Mouse (Mus musculus) monocyte, adult 2 months (primary cell): ENCODE measurements around the gene Nudt4.
A peak's percentile ranks its signal among the peaks of the same experiment; 100 is the strongest.
"Not testable (repeated sequence)": the region's sequence is repeated elsewhere in the genome, so short reads cannot be mapped to it uniquely, and the experiment has no call there.

Source experiments
- DNase-seq, 2 experiments: peaks; one replicate each; pipeline ENCODE4 v3.0.0; 2022; ENCODE audit warnings: low spot score in 2 of 2, low read depth in 1 of 2

Gene Nudt4

DNA sequence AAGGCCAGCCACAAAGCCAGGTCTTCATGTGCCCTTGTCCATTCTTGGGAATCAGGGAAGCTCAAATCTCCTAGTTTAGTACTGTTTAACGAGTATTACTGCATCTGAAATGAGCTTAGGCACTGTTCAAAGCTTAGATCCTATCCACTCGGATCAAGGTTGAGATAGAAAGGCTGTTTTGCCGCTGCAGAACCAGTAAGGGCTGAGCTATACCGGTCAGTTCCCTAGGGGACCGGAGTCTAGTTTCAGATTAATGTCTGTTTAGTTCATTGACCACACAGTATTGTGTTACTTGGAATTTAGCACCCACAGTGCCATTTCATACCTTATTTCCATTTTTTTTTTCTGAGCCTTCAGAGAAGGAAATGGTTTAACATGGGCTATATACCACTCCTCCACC, 3.6 kb upstream of the Nudt4 start:
- DNase-seq = no peak

- no peak for DNase-seq
Observed at GRCm38 (mm10) chr10:95566786-95567185, 2.8 kb upstream of the Nudt4 start.

DNA sequence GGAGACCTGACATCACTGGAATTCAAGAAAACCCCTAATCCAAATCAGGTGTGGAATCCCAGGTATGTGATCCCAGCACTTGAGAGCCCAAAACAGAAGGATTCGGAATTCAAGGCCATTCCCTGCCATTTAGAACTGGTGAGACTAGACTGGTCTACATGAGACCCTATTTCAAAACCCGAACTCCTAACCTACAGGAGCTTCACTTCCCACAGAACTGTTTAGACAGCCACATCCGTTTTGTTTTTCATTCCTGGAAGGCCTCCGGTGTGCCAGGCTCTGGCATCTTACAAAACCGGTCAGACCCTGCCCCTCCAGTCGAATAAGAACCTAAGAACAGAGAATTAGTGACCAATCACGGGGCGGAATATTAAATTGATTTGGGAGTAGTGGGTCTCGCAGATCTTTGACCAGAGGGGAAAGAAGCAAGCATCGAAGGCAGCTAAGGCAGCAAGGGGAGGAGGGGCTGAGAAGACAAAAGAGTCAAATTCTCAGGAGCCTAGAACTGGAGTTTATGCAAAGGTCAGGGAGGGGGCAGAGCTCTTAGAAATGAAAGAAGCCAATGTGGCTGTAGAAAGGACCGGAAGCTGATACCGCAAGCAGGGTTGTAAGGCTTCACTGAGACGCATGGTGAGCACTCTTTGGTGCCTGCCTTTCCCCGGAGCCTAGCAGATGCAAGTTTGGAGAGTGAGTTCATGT, 1.4 kb upstream of the Nudt4 start:
- DNase-seq = no peak

GRCm38 (mm10) chr10:95562859-95563841, 796 bp downstream of the Nudt4 start:
- DNase-seq = peak in 1 of 2 experiments; percentile 10

DNA sequence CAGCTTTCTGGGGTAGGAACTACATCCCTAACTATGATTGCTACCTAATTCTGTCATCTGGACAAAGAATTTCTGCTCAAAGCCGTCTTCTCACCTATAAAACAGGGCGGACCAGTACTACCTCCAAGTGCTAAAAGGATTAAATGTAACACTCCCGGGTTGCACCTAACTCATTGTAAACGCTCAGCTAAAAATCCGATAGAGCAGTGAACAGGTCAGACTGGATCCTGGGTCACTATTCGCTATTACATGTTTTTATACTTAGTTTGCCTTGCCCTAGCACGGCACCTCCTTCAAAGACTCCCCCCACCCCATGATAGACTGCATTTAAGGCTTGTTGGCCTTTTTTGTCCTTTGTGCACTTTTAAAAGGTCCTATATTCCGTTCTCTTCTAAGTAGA, 1.6 kb downstream of the Nudt4 start:
- no peak for DNase-seq

DNA sequence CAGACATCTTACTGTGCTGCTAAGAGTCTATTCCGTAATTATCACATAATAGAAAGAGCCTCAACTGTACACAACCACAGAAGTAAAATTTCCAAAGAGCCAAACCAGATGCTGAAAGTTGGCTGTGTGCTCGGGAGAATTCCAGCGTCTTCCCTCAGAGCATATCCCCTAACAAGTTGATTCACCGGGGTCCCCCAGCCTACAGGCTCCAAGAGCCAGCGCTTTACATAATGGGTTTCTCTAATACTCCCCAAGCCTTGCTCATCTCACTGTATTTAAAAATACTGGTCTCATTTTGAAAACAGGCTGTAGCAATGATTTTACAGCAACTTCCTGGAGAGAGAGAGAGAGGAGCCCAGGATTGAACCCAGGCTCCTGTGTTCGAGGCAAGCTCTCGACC, 2.3 kb downstream of the Nudt4 start:
- DNase-seq = no peak

DNA sequence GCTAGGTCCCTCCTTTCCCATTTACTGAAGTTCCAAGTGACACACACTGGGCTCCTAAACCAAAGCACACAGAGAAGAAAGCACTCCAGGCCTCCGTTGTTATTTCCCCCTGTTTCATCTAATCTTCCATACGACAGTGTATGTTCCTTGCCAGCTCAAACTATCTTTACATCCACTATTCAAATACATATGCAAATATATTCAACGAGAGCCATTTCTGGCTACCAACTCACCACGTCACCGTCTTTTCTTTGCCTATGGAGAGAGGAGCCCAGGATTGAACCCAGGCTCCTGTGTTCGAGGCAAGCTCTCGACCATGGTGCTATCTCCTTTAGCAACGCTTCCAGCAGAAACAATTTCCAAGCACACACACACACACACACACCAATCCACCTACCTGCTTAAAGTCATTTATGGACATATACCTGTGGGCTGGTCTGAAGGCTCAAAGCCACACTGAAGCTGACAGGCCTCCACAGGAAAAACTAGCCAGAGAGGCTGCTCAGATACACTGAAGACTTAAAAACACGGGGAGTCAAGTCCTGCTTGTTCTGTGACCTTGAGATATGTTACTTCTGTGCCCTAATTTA, 3.5 kb downstream of the Nudt4 start:
- no peak for DNase-seq

GRCm38 (mm10) chr10:95559426-95559825, 4.5 kb downstream of the Nudt4 start:
- no peak for DNase-seq

DNA sequence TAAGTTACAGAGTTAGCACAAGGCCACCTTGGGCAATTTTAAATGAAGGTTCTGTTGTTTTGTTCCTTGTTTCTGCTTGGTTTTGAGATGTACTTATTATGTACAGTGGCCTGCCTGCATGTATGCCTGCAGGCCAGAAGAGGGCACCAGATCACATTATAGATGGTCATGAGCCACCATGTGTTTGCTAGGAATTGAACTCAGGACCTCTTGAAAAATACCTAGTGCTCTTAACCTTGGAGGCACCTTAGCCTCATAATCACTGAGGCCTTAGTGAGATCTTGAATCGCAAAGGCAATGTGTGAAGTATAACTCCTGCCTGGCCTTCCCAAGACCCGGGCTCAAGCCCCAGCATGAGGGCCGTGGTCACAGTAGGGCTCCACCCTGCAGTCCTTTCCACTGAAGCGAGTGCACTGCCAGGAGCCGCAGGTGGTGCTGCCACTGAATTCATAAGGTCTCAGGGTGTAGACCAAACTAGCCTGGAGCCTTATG, 6.6 kb downstream of the Nudt4 start:
- DNase-seq = no peak

GRCm38 (mm10) chr10:95555866-95556265, 8.1 kb downstream of the Nudt4 start:
- no peak for DNase-seq

DNA sequence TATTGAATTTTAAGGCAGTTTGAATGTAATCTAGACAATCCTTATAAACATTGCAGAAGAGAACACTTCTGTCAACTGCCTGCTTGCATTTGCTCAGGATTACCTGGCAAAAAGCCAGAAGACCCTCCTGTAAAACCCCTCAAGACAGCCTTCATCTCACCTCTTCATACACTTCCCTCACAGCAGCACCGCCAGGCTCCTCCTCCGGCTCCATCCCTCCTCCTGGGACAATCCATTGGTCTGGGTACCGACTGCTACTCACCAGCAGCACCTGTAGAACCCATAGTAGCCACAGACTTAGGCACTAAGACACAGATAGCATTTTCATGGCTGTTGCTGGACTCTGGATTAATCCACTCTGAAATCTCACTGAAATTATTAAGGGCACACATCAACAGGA, 11.6 kb downstream of the Nudt4 start:
- no peak for DNase-seq

DNA sequence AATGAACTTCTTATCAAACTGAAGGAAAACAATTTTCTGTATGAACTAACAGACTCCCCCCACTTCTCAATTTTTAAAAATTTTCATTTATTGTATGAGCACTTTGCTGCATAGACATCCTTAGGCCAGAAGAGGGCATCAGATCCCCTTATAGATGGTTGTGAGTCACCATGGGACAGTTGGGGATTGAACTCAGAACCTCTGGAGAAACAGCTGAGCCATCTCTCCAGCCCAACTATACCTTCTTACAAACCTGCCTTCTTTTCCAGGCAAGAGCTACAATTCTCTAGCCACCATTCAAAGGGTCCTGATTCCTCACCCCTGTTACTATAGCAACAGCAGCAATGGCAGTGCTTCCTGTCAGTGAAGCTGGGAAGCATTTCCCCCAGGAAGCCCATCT, 12.2 kb downstream of the Nudt4 start:
- DNase-seq = no peak

DNA sequence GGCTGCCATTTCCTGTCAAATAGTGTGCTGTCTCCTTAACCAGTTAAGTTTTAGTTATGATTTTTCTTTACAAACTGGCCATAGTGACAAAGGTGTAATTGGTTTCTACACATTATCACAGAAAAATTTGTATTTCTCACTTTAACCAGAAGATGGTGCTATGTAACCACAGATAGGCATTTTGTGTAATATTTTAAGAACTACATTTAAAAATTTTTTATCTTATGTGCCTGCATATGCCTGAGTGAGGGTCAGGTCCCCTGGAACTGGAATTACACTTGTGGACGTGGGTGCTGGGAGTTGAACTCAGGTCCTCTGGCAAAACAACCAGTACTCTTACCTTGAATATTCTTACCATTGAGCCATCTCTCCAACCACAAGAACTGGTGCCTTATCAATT, 13.4 kb downstream of the Nudt4 start:
- DNase-seq = no peak

- DNase-seq = not testable (repeated sequence)
Observed at GRCm38 (mm10) chr10:95549080-95549479, 14.9 kb downstream of the Nudt4 start.

DNA sequence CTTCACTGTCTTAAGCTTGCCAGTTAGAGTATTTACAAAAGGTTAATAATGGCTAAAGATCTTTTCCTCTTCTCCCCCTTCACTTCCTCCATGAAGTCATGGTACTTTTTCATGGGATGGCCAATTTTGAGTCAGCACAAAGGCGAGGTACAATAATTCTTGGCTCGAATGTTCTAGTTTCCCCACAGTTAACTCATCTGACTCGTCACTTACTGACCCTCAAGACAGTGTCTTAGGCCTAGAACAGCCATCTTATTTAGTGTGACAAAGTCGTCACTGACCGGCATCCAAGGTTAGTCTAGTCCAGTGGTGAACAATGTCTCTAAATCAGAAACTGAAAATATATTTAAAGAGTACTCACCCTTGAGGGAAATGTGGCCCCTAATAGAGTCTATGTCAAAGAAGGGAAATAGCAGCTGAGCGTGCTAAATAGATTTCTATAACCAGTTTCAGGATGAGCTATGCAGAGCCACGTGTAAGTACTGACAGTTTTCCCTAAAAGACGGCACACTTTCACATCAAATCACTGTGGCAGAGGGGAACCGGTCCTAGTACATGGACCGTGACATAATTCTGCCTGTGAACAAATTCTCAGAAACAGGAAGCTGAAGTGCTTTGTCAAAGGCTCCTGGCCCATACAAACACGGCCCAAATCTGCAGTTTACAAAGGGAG, 15.7 kb downstream of the Nudt4 start:
- DNase-seq = no peak

DNA sequence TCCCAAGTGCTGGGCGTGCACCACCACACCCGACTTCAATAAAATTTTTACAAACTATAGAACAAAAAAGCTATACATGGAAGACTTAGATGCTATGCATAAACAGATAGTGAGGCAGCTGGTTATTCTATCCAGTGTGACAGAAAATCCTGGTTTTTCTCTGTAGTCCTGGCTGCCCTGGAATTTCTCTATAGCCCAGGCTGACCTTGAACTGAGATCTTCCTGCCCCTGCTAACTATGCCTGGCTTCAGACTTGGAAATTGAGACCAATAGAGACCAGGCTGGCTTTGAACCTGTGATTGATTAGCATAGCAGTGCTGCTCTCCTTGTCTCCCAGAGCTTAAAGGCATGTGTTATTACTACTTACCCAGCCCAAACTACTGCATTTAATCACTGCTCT, 17.8 kb downstream of the Nudt4 start:
- DNase-seq = no peak

- no peak for DNase-seq
Observed at GRCm38 (mm10) chr10:95545051-95545450, 18.9 kb downstream of the Nudt4 start.

- DNase-seq = no peak
Observed at GRCm38 (mm10) chr10:95544651-95545050, 19.3 kb downstream of the Nudt4 start.

DNA sequence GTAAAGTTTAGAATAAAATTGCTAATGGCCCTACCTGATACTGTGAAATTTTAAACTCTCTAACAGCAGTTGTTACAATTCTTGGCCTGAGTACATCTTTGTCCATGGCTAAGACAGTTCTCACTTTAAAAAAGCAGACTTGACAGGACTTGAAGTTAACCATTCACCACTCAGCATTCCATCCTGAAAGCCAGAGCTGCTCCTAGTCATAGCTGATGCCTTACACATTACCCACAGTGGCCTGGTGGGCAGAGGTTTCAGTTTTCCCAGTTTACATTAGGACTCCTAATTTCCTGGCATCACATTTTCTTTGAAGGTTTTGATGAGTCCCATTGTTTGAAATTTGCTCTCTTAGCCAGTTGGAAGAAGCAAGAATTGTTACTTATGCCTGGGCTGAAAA, 19.9 kb downstream of the Nudt4 start:
- no peak for DNase-seq

DNA sequence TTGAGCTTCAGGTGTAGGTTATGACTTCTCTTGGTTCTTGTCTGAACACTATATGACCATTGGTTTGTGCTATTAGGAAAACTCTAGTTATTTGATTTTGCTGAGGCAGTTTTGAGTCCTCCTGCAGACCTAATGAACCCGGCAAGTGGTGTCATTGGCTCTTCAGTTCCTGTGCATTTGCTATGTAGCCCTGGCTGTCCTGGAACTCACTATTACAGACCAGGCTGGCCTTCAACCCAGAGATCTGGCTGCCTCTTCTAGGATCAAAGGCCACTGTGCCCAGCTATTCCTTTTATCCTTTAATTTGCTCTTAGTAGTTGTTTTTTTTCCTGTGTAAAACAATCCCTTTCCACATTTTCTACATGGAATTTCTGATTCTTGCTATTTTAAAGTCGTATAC, 20.6 kb downstream of the Nudt4 start:
- no peak for DNase-seq

DNA sequence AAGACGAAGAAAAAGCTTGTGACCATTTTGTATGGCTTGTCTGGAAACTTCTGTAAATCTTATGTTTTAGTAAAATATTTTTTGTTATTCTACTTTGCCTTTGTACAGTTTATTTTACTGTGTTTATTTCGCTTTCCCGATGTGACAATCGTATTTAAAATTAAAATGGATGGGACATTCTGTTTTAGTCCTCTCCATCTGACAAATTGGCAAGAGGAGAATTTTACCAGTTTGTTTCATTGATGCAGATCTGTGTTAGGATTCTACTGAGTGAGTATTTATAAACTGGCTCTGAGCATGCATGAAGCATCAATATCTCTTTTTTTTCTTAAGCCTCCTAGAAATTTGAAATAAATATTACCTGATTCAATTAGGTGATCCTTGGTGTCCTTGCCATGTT, 21.0 kb downstream of the Nudt4 start:
- no peak for DNase-seq
